Mouse (Mus musculus) layer of hippocampus, postnatal 10 days (tissue): Measurements from ENCODE around the gene Ank3. TPM values are rescaled to one million over a fixed set of nuclear protein-coding genes. Genes with fewer than 3 reads are reported as not detected.

Experiments used
- DNase-seq, 2 experiments: peaks; one replicate each; pipeline ENCODE4 v3.0.0; 2021; ENCODE audit warnings: low spot score in 2 of 2
- total RNA-seq, 2 experiments: library from RNA; stranded (reverse); gene quantifications; 2 replicates each; pipeline ENCODE4 v1.2.3; 2021

Ank3 gene
- total RNA-seq, 2 experiments from 2014 or later = 457 to 507 TPM

- no peak for DNase-seq
Measured at GRCm38 (mm10) chr10:69954657-69955267, 556.2 kb downstream of the Ank3 start.

GRCm38 (mm10) chr10:69962226-69962625, 563.7 kb downstream of the Ank3 start:
- DNase-seq = no peak

DNA sequence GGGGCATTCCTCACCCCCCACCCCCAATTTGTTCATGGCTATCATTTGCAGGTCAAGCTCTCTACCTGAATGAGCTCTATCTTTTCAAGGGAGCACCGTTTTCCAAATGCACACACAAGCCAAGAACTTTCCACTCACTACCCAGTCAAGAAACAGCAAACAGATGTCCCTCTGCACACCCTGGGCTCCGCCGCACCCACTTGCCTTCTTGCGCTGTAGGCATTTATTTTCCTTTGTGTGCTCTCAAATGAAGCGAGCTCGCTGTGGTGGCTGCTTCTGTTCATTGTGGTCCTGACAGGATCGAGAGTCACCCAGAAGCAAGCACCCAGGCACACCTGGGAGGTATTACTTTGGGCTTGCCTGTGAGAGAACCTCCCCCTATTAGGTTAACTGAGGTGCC, 564.4 kb downstream of the Ank3 start:
- DNase-seq = no peak

- peak; percentile 61 to 72 for DNase-seq
Measured at GRCm38 (mm10) chr10:69964611-69965010, 566.0 kb downstream of the Ank3 start.

GRCm38 (mm10) chr10:69965085-69965484, 566.5 kb downstream of the Ank3 start:
- DNase-seq = no peak

DNA sequence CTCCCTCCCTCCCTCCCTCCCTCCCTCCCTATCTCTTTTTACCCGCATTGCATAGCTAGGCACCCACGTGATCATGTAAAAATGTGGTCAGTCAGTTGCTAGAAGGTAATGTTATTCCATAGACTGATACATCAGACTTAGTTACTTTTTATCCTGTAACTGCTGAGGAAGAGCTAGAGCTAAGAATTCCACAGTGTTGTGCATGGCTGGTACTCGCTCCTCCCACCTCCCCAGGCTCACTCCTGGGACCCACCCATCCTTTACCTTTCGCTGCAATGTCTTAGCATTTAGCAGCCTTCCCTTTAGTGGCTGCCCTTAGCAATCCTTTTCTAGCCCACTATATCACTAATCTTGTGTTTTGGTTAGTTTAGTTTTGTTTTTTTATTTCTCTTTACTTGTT, 569.4 kb downstream of the Ank3 start:
- DNase-seq = no peak

DNA sequence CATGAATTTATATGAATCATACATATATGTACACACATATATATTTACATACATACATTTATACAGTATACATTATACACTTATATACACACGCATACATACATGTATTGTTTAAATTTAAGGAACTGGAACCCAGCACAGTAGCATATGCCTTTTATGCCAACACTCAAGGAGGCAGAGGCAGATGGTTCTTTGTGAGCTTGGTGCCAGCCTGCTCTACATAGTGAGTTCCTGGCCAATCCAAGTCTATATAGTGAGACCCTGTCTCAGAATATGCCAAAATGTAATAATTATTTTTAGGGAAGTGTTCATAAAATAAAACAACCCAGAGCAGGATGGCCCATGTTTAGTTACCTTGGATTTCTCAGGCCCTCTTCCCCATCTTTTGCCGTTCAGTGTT, 581.1 kb downstream of the Ank3 start:
- DNase-seq = no peak

GRCm38 (mm10) chr10:69981386-69982097, 583.0 kb downstream of the Ank3 start:
- DNase-seq = no peak

- DNase-seq = no peak
Measured at GRCm38 (mm10) chr10:69982701-69983100, 584.1 kb downstream of the Ank3 start.

DNA sequence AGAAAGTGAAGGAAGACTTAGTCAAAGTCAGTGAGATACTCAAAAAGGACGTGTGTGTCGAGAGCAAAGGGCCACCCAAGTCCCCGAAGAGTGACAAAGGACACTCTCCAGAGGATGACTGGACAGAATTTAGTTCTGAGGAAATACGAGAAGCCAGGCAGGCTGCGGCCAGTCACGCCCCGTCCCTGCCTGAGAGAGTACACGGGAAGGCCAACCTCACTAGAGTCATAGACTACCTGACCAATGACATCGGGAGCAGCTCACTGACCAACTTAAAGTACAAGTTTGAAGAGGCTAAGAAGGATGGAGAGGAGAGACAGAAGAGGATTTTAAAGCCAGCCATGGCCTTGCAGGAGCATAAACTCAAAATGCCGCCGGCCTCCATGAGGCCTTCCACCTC, 588.9 kb downstream of the Ank3 start:
- DNase-seq = no peak

DNA sequence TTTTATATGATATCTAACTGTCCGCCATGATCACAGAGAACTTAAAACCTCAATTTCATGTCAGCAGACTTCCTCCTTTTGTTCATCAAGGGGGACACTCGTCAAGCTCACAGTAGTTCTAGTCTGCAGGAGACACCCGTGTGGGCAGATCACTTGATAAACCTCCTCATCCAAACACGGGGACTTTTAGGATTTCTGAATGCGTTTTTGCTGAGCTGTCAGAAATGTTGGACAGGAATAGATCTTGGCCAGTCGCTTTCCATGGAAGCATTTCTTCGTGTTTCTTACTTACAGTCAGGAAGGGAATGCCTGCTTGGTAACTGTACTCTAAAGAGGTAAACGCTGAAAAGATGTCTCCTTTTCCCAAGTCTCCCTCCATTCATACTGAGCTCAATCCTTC, 598.5 kb downstream of the Ank3 start:
- no peak for DNase-seq

GRCm38 (mm10) chr10:70004058-70004457, 605.5 kb downstream of the Ank3 start:
- no peak for DNase-seq

DNA sequence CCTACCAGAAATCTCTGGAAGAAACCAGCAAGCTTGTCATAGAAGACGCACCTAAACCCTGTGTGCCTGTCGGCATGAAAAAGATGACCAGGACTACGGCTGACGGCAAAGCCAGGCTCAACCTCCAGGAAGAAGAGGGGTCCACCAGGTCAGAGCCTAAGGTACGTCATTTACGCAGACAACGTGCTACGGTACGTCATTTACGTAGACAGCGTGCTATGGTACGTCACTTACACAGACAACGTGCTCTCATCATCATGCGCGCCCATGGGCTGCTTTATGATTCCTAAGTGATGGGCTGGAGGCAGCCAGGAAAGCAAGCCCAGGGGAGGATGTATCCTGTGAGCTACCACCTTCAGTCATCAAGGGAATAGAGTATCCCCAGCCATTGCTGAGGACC, 606.3 kb downstream of the Ank3 start:
- DNase-seq = no peak

- DNase-seq = no peak
Measured at GRCm38 (mm10) chr10:70006380-70006779, 607.8 kb downstream of the Ank3 start.

DNA sequence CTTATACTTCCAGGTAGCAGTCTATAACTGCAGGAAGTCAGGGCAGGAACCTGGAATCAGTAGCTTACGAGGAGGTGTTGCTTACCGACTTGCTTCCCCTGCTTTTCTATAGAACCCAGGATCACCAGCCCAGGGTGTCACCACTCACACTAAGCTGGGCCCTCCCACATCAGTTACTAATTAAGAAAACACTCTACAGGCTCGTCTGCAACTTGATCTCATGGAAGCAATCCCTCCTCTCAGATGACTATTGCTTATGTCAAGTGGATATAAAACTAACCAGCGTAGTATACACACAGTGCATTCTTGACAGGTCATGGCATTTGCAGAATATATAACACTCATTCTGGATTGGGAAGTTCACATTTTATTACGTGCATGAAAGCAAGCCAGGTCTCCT, 613.2 kb downstream of the Ank3 start:
- DNase-seq = no peak

DNA sequence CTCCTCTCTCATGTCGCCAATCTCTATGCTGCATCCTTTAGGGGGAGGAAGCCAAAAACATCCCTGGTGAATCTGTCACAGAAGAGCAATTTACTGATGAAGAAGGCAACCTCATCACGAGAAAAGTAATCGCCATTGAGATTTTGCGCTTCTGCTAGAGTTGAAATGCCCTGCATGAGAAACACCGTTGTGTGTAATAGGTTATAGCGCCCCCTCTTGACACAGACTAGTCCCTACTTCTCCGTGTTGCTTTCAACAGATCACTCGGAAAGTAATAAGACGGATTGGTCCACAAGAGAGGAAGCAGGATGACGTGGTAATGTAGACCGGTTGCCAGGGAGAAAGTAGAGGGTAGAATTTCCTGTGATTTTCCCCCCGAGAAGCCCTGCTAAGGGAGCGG, 615.4 kb downstream of the Ank3 start:
- no peak for DNase-seq

- DNase-seq = no peak
Measured at GRCm38 (mm10) chr10:70015201-70015600, 616.6 kb downstream of the Ank3 start.

- DNase-seq = no peak
Measured at GRCm38 (mm10) chr10:70018691-70019090, 620.1 kb downstream of the Ank3 start.

- DNase-seq = peak; percentile 49 to 58
Measured at GRCm38 (mm10) chr10:70021667-70022066, 623.1 kb downstream of the Ank3 start.

GRCm38 (mm10) chr10:70022596-70022995, 624.0 kb downstream of the Ank3 start:
- no peak for DNase-seq

GRCm38 (mm10) chr10:70023861-70024260, 625.3 kb downstream of the Ank3 start:
- no peak for DNase-seq

DNA sequence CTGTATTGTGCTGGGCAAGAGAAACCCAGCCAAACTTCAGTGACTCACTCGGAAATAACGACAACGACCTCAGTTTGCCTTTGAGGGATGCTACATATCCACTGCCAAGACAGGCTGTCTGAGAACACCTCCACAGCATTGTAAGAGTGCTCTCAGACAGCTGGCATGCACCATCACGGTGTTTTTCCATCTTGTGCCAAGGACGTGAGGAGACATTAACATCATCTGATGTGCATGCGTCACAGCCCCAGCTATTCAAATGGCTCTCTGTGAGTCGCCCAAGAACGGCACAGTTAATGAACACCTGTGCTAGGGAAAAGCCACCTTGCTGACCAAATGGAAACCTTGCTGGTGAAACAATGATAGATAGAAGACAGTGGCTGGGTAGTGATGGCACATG, 633.4 kb downstream of the Ank3 start:
- DNase-seq = no peak

DNA sequence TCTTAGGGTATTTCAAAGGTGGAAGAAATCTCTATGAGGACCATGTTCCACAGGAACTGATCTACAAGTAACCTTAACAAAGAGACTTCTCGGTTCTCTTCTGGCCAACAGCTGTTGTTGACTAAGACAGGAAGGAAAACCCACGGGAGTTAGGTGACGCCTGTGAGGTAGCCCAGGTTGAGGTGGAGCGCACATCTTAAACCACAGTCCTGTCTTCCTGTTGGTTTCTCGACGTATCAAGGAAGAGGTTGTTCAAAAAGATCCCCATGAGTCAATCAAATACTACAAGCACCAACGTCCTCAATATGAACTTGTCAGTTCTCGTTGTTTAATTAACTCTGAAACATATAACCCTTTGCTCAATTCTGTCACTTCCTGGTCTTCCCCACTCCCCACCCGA, 634.4 kb downstream of the Ank3 start:
- no peak for DNase-seq
